In genomic region chr7:51913292-51914050, GRCm38 (mm10) we compare ENCODE assay signal across 8 mouse cellular contexts. TPM values are rescaled to one million over a fixed set of nuclear protein-coding genes. Genes with fewer than 3 reads are reported as not detected.
DNase-seq lines count a peak whose midpoint lies in the region; ATAC-seq lines count a peak whose summit lies in the region.

No protein-coding gene starts in this region.

- no peak overlapping the region for H3K4me2 ChIP-seq in embryonic facial prominence, embryonic 11.5 days (ENCODE audit: low read depth, low read length)
- H3K4me2 ChIP-seq in stomach, embryonic 16.5 days (ENCODE audit: low read depth, low read length) = no peak overlapping the region

- no peaks in the 10 kb centered on the region for H3K9me3 ChIP-seq in megakaryocyte, embryonic 14.5 days
- no peaks in the 10 kb centered on the region for H3K9me3 ChIP-seq in embryonic facial prominence, embryonic 11.5 days (replicated peaks; ENCODE audit: control insufficient read depth, low read length)
- H3K9me3 ChIP-seq in stomach, embryonic 16.5 days (replicated peaks; ENCODE audit: control insufficient read depth, low read length) = no peaks in the 10 kb centered on the region

- intact Hi-C loops in heart, postnatal 14 days (cut with DNase I) = no loop called here
- intact Hi-C loops in left cerebral cortex, postnatal 10 days (cut with DNase I) = no loop called here

- peak overlapping the region; percentile 25 for H3K27ac ChIP-seq in embryonic facial prominence, embryonic 11.5 days (replicated peaks; ENCODE audit: low read depth, low read length)
- H3K27ac ChIP-seq in stomach, embryonic 16.5 days (ENCODE audit: low read length) = peak overlapping the region; percentile 24; the same call in 1 of the 2 replicates

- ATAC-seq in megakaryocyte, adult 5-6 weeks (ENCODE audit: poor library complexity, severe bottlenecking) = no peak
- ATAC-seq in embryonic facial prominence, embryonic 11.5 days (replicated peaks; ENCODE audit: insufficient number of reproducible peaks, low FRiP score, low TSS enrichment, low read depth) = peak; percentile 79
- peak; percentile 74 for ATAC-seq in stomach, embryonic 16.5 days (ENCODE audit: insufficient read depth, low FRiP score)

- WGBS in embryonic facial prominence, embryonic 11.5 days = 83% methylated on average over 3 of the region's 3 CpGs
- WGBS in stomach, embryonic 16.5 days = 77% methylated on average over 3 of the region's 3 CpGs

- no peak overlapping the region for H3K9ac ChIP-seq in embryonic facial prominence, embryonic 11.5 days (replicated peaks; ENCODE audit: low read length)
- no peak overlapping the region for H3K9ac ChIP-seq in stomach, embryonic 16.5 days (ENCODE audit: low read length)

- H3K36me3 ChIP-seq in megakaryocyte, embryonic 14.5 days (replicated peaks; ENCODE audit: low read length) = no peaks in the 10 kb centered on the region
- H3K36me3 ChIP-seq in embryonic facial prominence, embryonic 11.5 days (replicated peaks; ENCODE audit: control insufficient read depth, insufficient read depth, low read depth, low read length) = no peaks in the 10 kb centered on the region
- H3K36me3 ChIP-seq in stomach, embryonic 16.5 days (ENCODE audit: control insufficient read depth, insufficient read depth, low read length) = no peaks in the 10 kb centered on the region

- peaks cover 3% of the 10 kb centered on the region for H3K27me3 ChIP-seq in megakaryocyte, embryonic 14.5 days (replicated peaks)
- no peaks in the 10 kb centered on the region for H3K27me3 ChIP-seq in embryonic facial prominence, embryonic 11.5 days (ENCODE audit: control insufficient read depth, insufficient read depth, low read length)
- H3K27me3 ChIP-seq in stomach, embryonic 16.5 days (ENCODE audit: control insufficient read depth, insufficient read depth, low read length) = no peaks in the 10 kb centered on the region

- H3K4me3 ChIP-seq in megakaryocyte, embryonic 14.5 days (replicated peaks) = peak overlapping the region; percentile 78
- H3K4me3 ChIP-seq in embryonic facial prominence, embryonic 11.5 days (ENCODE audit: low read depth, low read length) = no peak overlapping the region
- H3K4me3 ChIP-seq in stomach, embryonic 16.5 days (replicated peaks; ENCODE audit: low read length) = no peak overlapping the region

- peaks cover 24% of the 10 kb centered on the region for H3K4me1 ChIP-seq in megakaryocyte, embryonic 14.5 days
- H3K4me1 ChIP-seq in embryonic facial prominence, embryonic 11.5 days (ENCODE audit: control insufficient read depth, insufficient read depth, low read length) = peaks cover 2% of the 10 kb centered on the region; the same call in 1 of the 2 replicates
- peaks cover 6% of the 10 kb centered on the region; the same call in 1 of the 2 replicates for H3K4me1 ChIP-seq in stomach, embryonic 16.5 days (ENCODE audit: control insufficient read depth, insufficient read depth, low read length)

- peak; percentile 51 for DNase-seq in embryonic facial prominence, embryonic 11.5 days (ENCODE audit: low spot score)
- peak; percentile 6 to 11 for DNase-seq in heart, postnatal 14 days
- DNase-seq in left cerebral cortex, postnatal 10 days (ENCODE audit: extremely low spot score in 1 of 2, low spot score in 2 of 2) = no peak
- no peak for DNase-seq in layer of hippocampus, postnatal 10 days (ENCODE audit: low spot score in 2 of 2)
- DNase-seq in B cell, adult 2 months = no peak

RNA-seq across cellular contexts. Expression of gene Fancf, which starts 51.4 kb away (rescaled TPM):
- 4.4 and 12.9 TPM in 2 replicates for polyA plus RNA-seq in megakaryocyte, embryonic 14.5 days (2012; ENCODE audit: insufficient read depth, low replicate concordance)
- total RNA-seq in megakaryocyte, adult 5-6 weeks (2015) = 7.5 and 8.9 TPM in 2 replicates
- total RNA-seq in megakaryocyte, adult 5-6 weeks (2017) = 4.1 and 6.3 TPM in 2 replicates
- 15.1 and 16.8 TPM in 2 replicates for polyA plus RNA-seq in embryonic facial prominence, embryonic 11.5 days (2014; fragmentation: Nextera tagmentation; extraction: Ambion mirVana)
- total RNA-seq in heart, postnatal 14 days (2021) = 1 to 10 TPM; 1.3 to 1.9 TPM
- polyA plus RNA-seq in stomach, embryonic 16.5 days (2015; fragmentation: Nextera tagmentation; extraction: Ambion mirVana) = 1.6 and 1.7 TPM in 2 replicates
- 1 to 10 TPM; 5.2 to 5.3 TPM for total RNA-seq in left cerebral cortex, postnatal 10 days (2021)
- 1 to 10 TPM; 5.5 to 6.0 TPM for total RNA-seq in layer of hippocampus, postnatal 10 days (2021)

RNA-seq across cellular contexts. Expression of gene Gas2, which starts 51.7 kb away (rescaled TPM):
- polyA plus RNA-seq in megakaryocyte, embryonic 14.5 days (2012; ENCODE audit: insufficient read depth, low replicate concordance) = 1.0 and 2.0 TPM in 2 replicates
- 2.9 and 3.9 TPM in 2 replicates for total RNA-seq in megakaryocyte, adult 5-6 weeks (2015)
- 4.3 and 4.9 TPM in 2 replicates for total RNA-seq in megakaryocyte, adult 5-6 weeks (2017)
- 51.2 and 60.9 TPM in 2 replicates for polyA plus RNA-seq in embryonic facial prominence, embryonic 11.5 days (2014; fragmentation: Nextera tagmentation; extraction: Ambion mirVana)
- total RNA-seq in heart, postnatal 14 days (2021) = 1 to 10 TPM; 7.6 to 7.9 TPM
- polyA plus RNA-seq in stomach, embryonic 16.5 days (2015; fragmentation: Nextera tagmentation; extraction: Ambion mirVana) = 10.2 and 11.2 TPM in 2 replicates
- total RNA-seq in left cerebral cortex, postnatal 10 days (2021) = 10 to 100 TPM; 13.2 to 15.1 TPM
- total RNA-seq in layer of hippocampus, postnatal 10 days (2021) = 10 to 100 TPM; 17.4 to 21.8 TPM

Comparison
In these comparisons a context has a peak if more than half of its experiments do, and no peak if none do; other contexts are left out.
1. DNase-seq: peak in embryonic facial prominence, embryonic 11.5 days (single experiment) and heart, postnatal 14 days (2 of 2); none in left cerebral cortex, postnatal 10 days (0 of 2), layer of hippocampus, postnatal 10 days (0 of 2) and B cell, adult 2 months (0 of 2).